Mouse (Mus musculus) cerebellum, adult 9-10 months (tissue): Measurements from ENCODE around the gene Adss.
"Not testable (repeated sequence)": the region's sequence is repeated elsewhere in the genome, so short reads cannot be mapped to it uniquely, and the experiment has no call there.

Experiments used
- DNase-seq: peaks from one replicate; pipeline ENCODE4 v3.0.0; 2022

The Adss gene

DNA sequence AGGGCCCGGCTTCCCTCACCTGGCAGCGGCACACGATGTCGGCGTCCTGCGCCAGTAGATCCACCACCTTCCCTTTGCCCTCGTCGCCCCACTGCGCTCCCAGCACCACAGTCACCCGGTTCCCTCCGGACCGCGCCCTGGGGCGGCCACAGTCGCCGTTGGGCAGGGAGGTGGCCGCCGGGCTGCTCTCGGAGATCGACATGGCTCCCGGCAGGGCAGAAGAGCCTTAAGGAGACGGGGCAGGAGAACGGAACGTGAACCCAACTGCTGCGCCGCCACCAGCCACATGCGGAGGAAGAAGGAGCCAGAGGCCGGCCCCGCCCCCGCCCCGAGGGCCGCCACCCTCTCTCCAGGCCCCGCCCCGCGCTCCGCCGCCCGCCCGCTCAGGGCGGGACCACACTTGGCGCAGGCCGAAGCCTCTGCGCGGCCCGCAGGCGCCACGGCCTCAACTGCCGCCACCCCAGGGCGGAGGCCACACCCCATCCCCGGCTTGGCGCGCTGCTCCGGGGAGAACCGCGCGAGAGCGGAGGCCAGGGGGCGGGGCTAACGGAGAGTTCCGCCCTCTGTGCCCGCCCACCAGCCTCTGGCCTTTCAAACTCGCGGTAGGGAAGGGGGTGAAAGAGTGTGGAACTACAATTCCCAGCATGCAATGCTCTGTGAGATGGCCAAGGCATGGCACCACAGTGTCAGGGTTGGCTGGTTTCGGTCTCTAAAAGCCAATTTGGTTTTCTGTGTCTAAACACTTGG is at the start of gene Adss:
Gene Adss, minus strand, starts transcription at position 319 of the 747 bp plus-strand sequence.
- peak; percentile 99 for DNase-seq

DNA sequence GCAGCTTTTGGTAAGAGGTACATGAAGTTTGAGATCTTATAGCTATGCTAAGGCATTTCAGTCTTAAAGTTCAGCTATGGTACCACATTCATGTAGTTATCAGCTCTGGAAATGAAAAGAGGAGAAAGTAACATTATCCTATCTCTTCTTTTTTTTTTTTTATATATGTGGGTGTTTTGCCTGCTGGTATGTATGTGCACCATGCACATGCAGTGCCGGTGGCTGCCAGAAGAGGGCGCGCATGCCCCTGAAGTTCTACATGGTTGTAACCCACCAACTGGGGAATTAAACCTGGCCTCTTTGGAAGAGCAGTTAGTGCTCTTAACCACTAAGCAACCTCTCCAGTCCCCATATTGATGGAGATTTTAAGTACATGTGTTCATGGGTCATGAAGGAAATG is 49.5 kb upstream of the Adss start:
- not testable (repeated sequence) for DNase-seq

DNA sequence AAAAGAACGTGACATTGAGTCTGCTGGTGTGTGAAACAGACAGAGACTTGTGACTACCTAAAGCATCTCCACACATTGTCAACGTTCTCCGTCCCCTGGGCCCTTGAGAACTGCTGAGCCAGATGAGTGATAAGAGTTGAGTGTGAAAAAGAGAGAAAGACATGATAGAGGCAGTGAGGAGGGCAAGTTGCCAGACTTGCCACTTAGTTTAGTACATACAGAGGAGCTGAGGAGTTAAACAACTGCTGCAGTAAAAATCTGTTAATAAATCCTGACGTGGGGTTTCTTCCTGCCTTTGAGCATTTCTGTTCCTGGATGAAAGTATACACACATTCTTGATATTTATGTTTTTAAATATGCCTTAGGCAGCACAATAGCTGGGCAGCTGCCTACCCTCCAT is 31.5 kb upstream of the Adss start:
- DNase-seq: not testable (repeated sequence)

DNA sequence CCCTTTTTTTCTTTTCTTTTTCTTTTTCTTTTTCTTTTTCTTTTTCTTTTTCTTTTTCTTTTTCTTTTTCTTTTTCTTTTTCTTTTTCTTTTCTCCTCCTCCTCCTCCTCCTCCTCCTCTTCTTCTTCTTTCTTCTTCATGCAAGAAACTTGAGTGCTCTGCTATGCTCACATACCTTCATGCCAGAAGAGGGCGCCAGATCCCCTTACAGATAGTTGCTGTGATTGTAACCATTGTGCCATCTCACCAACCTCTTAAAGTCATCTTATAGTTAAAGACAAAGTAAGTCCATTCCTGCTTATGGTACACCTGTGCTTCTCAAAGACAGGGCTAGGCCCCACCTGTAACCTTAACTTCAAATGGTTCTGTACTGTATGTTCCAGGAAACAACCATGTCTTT is 10.5 kb upstream of the Adss start:
- not testable (repeated sequence) for DNase-seq

DNA sequence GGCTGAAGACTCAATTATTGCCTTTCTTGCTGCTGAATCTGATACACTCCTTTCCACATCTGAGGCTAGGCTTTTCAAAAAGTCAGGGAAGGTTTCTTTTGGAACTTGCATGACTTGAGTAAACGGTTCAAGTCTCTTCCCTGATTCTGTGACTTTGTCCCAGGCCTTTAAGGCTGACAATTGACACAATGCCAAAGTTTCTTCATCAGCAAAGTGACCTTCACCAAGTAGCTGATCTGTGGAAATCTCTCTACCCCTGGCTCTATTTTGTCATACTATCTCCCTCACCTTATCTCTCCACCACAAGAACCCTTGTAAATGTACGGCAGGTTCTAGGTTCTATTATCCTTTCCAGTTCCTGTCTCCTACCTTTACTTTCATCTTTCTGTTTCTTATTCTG is 7.2 kb upstream of the Adss start:
- no peak for DNase-seq

DNA sequence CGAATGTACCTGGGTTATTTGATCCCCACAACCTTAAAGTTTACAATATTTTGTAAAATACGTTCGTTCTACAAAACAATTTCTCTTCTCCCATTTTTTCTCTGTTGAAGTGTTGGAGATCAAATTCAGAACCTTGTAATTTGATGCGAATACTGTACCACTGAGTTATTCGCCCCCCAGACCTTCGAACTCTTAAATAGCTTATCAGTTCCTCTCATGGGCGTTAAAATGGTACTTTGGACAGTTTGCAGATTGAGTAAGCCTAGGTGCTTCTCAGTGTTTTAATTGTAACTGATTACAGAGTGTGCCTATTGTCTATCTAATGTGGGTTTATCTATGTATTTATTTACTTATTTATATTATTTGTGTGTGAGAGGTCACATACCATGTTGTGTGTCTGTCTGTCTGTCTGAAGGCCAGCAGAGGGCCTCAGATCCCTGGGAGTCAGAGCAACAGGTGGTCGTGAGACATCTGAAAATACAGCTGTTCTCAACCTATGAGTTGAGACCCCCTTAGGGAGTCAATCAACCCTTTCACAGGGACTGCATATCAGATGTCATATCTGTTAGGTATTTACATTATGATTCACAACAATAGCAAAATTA is 942 bp upstream of the Adss start:
- DNase-seq: peak; percentile 60

DNA sequence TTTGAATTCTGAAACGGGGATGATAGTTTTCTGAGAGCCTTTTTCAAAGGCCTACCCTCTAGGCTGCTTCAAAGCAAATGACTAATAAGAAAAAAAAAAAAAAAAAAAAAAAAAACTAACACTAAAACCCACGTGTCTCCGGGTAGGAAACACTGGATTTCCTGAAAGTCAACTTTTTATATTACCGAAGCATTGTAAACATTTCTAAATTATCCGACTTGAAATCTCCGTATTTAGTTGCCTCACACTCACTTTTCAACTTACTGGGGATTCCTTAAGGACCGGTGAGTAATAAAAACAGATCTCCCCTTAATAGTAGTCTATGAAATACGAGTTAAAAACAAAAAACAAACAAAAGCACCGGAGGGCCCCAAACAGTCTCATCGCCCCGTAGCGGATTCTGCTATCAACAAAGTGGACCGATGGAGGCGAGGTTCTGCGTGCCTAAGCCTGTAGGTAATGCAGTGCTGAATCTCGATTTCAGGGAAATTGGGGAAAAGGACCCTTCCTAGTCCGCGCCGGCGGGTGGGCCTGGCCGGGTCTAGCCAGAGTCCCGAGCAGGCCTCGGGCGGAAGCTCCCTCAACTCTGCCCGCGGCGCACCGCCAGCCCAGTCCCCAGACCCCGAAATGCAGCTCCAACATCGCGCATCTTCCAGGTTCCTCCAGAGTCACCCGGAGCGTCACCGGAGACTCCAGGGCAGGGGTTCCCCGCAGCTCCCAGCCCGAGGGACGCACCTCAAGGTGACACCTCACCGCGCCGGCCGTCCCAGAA is 704 bp downstream of the Adss start:
- DNase-seq: no peak

DNA sequence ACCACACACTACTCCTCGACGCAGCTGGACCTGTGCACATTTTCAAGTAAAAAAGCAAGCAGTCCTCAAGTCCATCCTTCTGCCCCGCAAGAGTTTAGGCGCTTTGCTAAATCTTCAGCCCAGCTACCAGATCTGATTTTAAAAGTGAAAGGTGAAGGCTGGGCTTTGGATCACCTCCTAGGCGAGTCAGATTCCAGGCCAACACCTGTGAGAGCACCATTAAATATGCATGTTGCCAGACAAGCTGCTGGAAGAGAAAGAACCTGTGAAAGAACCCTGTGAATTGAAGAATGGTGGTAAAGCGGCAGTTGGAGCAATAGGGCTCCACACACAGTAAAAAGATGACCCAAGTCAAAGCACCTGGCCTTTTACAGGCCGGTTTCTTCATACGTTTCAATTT is 1.4 kb downstream of the Adss start:
- DNase-seq: peak; percentile 29

DNA sequence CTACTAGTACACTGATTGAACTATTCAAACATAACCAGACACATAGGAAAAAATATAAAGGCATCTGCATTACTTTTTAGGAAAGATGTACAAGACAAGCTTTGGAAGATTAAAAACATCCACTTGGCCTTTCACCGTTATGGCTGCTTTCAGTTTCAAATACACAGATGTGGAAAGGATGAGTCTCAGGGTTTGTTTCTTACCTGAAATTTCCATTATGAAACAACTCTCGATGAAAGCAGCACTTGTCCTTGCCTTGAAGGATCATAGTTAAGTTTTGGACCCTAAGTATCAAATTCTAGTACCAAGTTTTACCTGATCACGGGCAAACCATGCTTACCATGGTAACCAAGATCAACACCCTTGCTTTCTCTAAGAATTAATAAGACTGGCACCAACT is 3.5 kb downstream of the Adss start:
- no peak for DNase-seq

DNA sequence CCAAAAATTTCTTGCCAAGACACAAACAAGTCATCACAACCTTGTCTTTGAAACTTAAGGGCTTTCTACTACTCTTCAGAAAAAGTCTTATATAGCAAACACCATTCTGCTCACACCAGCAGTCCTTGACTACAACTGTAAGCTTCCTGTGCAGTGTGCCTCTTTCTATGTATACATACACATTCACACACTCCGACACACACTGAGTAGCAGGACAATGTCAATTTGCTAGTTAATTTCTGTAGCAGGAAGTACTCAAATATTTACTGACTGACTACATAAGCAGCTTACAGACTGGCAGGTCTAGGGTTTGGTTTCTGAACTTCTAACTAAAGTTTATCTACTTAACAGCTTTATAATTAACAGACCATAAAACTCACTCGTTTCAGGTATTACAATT is 18.9 kb downstream of the Adss start:
- DNase-seq: no peak

DNA sequence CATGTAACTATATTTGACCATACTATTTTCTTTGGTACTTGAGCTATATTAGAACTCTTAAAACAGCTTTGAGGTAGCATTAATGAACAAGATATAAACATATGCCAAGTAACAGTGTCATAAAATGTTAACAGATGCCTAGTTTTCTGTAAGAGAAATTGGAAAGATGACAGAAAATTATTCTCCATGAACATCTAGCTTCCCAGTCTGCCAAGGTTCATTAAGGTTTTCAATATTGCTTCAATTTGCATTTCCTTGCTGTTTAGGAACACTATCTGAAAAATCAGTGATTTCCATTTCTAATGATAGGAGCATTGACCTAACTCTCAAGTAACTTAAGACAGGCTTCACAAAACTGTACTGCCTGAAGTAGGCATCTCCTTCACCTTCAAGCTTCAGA is 27.4 kb downstream of the Adss start:
- DNase-seq: no peak

DNA sequence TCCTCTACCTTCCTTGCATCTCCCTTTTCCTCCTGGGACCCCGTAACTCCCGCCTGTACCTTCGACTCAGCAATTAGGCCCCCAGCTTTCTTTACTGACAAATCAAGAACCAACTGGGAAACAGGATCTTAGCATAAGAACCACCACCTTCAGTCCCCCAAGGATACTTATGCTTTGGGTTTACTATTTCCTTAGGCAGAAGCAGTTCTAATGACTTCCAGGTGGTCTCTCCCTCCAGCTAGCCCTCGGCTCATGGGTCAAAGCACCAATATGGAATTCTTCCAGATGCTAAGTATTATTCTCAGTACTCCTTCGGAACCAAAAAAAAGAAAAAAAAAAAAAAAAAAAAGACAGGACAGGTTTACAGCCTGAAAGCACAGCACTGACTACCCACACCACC is 39.1 kb downstream of the Adss start:
- DNase-seq: no peak

DNA sequence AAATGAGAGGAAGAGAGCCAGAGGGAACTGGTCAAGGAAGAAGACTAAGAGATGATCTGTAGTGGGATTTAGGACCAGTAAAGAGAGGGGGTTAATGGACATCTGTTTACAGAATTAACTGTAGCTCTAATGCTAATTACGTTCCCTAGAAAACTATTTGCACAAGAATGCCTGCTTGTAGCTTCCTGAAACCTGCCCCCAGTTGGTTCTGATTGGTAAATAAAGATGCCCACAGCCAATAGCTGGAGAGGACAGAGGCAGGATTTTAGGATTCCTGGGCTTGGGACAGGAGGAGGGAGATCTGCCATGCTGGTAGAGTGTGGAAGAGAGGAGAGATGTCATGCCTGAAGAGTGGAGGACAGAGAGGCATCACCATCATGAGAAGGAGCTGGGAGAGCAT is 42.8 kb downstream of the Adss start:
- DNase-seq: no peak

DNA sequence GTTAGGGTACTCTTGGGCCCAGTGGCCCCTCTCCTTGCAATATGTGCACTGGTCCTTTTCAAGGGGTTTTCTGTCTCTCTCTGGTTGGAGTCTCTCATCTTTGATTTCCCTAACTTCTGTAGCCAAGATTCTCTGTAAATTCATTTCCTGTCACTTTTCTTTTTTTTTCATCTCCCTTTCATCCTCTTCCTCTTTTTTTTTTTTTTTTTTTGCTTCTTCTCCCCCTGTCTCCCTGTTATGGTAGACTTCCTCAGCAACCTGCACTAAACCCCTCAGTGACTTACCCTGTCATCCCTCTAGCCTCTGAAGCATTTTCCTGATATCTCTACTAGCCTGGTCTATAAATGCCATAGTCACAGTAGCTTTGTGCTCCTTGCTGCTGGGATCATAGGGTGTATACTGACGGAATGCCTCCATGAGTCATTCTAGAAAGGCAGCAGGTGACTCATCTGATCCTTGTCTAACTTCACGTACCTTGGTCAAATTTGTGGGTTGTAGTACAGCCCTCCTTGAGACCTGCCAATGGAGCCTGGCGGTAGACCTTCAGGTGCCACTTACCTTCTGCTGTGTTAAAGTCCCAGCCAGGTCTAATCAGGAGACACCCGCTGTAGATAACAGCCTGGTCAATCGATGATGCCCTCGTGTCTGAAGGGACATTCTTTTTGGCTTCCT is 48.3 kb downstream of the Adss start:
- DNase-seq: no peak

DNA sequence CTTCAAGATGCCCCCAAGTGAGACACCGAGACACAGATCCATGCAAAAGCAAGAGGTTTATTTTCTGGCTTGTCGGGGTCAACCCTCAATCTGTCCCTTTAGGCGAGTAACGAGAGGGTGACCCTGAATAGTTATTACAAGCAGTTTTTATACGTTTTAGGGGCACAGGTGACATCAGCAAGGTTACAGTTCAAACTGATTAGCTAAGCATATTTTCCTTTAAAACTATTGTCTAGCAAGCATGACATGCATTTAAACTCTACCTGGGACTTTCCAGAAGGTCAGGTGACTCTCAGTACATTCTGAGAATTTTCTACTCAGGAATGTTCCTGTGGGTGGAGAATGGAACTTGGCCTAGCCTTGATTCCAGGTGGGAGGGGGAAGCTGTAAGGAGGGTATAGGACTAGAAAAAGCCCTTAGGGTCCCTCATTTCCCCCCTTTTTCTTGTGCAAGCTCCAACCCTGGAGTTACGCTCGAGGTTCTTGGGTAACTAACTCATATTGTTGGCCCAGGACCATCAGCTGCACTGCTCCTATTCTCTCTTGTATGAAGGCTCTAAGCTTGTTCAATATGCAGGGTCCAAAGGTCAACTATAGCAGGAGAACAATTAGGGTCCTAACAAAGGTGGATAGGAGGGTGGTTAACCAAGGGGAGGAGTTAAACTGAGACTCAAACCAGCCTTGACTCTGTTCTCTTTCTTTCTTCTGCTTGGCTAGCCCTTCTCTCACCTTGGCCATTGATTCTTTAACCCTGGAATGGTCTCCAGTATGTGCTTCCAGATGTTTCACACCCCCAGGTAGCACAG is 51.6 kb downstream of the Adss start:
- DNase-seq: no peak

DNA sequence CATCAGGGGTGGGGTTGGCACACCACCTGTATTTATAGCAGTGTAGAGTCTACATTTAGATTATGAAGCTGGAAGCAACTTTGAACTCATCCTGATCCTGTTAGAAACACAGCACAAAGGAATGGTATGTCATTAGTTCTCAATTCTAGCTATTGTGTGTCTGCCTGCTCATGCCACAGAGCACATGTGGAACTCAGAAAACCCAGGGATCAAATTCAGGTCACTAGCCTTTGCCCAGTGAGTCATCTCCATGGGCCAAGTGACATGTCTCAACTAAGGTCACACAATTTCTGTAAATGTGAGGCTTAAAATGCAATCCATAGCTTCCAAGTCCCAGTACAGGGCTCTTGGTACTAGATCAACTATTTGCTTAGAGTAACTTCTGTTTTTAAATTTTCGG is 54.2 kb downstream of the Adss start:
- DNase-seq: no peak

DNA sequence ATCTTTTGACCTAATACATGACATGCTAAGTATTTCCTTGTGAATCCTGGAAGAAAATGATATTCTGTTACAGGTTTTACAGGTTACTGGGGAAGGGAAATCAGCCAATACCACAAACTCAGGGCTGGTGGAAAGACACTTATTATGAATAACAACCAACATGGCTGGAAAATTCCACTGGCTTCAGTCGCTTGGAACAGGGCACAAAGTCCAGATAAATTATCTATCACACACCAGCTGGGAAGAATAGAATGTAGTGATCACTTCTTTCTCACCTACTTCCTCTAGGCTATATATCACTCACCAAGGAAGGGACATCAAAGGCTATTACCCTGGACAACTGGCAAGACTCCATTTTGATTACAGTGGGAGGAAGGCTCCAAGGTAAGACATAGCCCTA is 55.6 kb downstream of the Adss start:
- DNase-seq: no peak

DNA sequence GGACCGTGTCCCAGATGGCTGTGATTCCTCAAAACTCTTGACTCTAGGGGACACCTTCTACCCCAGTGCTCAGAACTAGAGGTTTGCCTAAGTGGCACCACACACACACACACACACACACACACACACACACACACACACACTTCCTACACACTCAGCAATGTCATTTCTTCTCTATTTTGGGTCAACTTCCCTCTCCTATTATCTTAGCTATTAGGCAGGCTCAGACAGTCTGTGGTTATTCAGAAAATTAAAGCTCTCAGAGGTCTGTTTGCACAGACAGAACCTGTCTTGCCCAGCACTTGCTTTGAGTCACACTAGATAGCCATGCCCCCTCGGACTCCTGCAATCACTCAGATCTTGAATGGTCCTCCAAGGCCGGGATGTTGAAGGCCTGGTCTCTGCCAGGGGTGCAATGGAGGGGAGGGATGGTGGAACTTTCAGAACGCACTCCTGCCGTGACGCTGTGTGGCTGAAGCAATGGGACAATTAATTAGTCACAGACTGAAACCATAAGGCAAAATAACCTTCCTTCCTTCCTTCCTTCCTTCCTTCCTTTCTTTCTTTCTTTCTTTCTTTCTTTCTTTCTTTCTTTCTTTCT is 58.7 kb downstream of the Adss start:
- no peak for DNase-seq

DNA sequence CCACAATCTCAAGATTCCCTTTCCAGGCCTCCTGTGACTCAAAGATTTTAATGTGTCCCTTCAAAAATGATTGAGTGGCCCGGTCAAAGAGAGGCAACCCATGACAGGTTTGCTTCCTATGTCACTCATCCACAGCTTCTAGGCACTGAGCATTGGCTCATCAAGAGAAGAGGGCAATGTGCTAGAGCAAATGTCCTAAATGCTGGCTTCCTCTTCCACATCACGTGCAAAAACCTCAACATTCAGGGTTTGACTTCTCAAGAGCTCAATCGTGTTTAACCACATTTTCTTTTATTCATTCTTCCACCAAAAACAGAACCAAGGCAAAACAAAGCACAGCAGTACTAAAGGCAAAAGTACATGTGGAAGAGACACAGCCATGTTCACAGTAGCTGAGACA is 64.3 kb downstream of the Adss start:
- DNase-seq: no peak

DNA sequence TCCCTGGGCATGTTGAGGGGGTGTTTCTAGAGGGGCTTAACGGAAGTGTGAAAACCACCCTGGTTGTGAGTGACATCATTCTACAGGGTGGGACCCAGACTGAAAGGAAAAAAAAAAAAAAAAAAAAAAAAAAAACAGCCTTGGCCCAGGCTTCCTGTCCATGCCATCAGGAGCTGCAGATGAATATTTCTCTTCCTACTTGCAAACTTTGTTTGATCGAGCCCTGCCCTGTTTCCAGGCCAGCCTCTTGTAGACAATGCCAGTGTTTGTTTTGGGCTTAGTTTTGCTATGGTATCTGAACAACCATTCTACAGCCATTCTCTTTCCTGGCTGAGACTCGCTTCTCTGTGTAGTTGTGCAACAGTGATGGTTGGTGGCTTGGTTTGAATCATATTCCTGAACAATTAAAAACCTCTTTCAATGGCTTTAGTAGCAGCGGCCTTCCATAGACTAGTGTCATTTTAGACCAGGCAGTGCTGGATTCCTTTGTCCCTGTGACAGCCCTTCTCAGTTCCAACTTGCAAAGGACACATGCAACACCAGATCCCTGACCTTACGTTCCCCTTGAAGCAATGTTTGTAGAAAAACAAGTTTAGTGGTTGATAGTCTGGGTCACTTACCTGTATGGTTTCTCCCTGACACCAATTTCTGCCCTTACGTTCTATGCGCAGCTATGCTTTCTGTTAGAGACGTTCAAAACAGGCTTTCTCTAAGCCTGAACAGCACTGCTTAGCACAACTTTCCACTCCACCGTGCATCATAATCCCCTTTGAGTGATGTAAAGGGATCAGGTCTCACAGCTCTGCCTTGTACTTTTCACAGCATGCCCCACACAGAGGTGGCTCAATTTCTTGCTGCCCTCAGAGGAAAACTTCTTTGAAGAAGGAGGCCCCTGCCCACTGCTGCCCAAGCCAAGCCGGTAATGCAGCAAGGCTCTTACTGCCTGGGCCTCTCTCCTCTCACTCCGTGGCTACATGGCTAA is 67.0 kb downstream of the Adss start, which contains the start of gene 1700016C15Rik:
Gene 1700016C15Rik, plus strand, starts transcription at position 772 of the 982 bp plus-strand sequence.
- no peak for DNase-seq
